Mouse (Mus musculus): ENCODE measurements around the gene Snd1. TPM values are rescaled to one million over a fixed set of nuclear protein-coding genes. Genes with fewer than 3 reads are reported as not detected.

Snd1 gene
- polyA plus RNA-seq, 2 experiments, result 31.5 to 43.2 TPM

GRCm38 (mm10) chr6:28663004-28663403 lies 188.1 kb downstream of the Snd1 start:
- Histone ChIP-seq H3K36me3 (replicated peaks; ENCODE audit: control insufficient read depth, insufficient read depth, low read depth) (no peaks in the 10 kb centered on the region), H3K9me3 (ENCODE audit: control insufficient read depth, low read length) (no peaks in the 10 kb centered on the region), H3K4me1 (replicated peaks; ENCODE audit: control insufficient read depth in 2 of 2, insufficient read depth in 2 of 2, low read length in 1 of 2) (no peaks in the 10 kb centered on the region), H3K27ac (no peak overlapping the region), H3K27me3 (ENCODE audit: control insufficient read depth, insufficient read depth, low read length) (no peaks in the 10 kb centered on the region), H3K9ac (replicated peaks) (no peak overlapping the region), H3K4me2 (ENCODE audit: low read depth) (no peak overlapping the region), H3K4me3 (ENCODE audit: insufficient read depth in 1 of 2, low read depth in 2 of 2, low read length in 2 of 2) (no peak overlapping the region)
- ATAC-seq (ENCODE audit: insufficient read depth) (no peak), DNase-seq (ENCODE audit: low read depth in 3 of 3, low spot score in 3 of 3) (no peak)
- WGBS (ENCODE audit: insufficient replicate concordance), result 77% methylated on average over 3 of the region's 3 CpGs
- TF ChIP-seq EP300 (IDR thresholded peaks at IDR 0.05; ENCODE audit: low read depth) (no peak), CTCF (IDR thresholded peaks at IDR 0.05; ENCODE audit: low read depth) (no peak)

DNA sequence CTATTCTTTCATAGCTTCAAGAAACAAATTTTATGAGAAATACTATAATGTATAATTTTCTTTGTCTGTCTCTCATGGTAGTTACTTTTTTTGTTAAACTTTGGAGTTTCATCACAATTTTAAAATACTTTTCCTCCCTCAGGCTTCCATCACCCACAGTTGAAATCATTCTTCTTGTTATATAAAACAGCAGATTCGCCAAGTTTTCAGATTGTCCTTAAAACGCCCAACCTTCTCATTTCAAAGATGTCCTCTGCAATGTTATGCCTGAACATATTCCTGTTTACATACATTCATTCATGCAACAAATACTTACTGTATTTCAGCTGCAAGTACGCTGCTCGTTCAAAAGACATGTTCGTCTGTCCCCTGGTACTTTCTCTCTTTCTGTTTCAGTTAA lies 188.7 kb downstream of the Snd1 start:
- Histone ChIP-seq H3K9me3 (ENCODE audit: control insufficient read depth, low read length) (no peaks in the 10 kb centered on the region), H3K4me3 (ENCODE audit: insufficient read depth in 1 of 2, low read depth in 2 of 2, low read length in 2 of 2) (no peak overlapping the region), H3K4me1 (replicated peaks; ENCODE audit: control insufficient read depth in 2 of 2, insufficient read depth in 2 of 2, low read length in 1 of 2) (no peaks in the 10 kb centered on the region), H3K4me2 (ENCODE audit: low read depth) (no peak overlapping the region), H3K27me3 (ENCODE audit: control insufficient read depth, insufficient read depth, low read length) (no peaks in the 10 kb centered on the region), H3K9ac (replicated peaks) (no peak overlapping the region), H3K27ac (no peak overlapping the region), H3K36me3 (replicated peaks; ENCODE audit: control insufficient read depth, insufficient read depth, low read depth) (no peaks in the 10 kb centered on the region)
- TF ChIP-seq CTCF (IDR thresholded peaks at IDR 0.05; ENCODE audit: low read depth), result no peak
- TF ChIP-seq EP300 (IDR thresholded peaks at IDR 0.05; ENCODE audit: low read depth), result no peak
- 68% methylated on average over 5 of the region's 5 CpGs for WGBS (ENCODE audit: insufficient replicate concordance)
- DNase-seq (ENCODE audit: low read depth in 3 of 3, low spot score in 3 of 3), result no peak
- no peak for ATAC-seq (ENCODE audit: insufficient read depth)

DNA sequence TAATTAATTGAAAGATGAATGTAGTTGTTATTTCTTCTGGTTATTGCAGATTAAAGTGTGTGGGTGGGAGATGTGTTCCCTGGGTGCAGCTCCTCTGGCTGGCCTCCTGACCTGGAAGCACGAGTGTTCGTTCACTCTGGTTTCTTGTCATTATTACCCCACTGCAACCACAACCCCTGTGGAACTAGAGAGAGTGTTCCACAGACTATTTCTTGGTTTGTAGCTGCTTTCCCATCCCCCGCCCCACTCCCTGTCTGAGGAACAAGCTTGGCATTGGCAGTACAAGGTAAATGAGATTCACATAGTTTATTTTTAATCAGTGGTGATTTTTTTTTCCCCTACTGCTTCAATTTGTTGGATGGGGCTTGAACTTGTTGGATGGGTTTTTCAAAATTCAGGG lies 189.8 kb downstream of the Snd1 start:
- Histone ChIP-seq H3K4me1 (replicated peaks; ENCODE audit: control insufficient read depth in 2 of 2, insufficient read depth in 2 of 2, low read length in 1 of 2) (no peaks in the 10 kb centered on the region), H3K27me3 (ENCODE audit: control insufficient read depth, insufficient read depth, low read length) (no peaks in the 10 kb centered on the region), H3K9ac (replicated peaks) (no peak overlapping the region), H3K36me3 (replicated peaks; ENCODE audit: control insufficient read depth, insufficient read depth, low read depth) (0 out of 2 replicates have a peak, but pooled peaks cover 3% of the 10 kb centered on the region), H3K9me3 (ENCODE audit: control insufficient read depth, low read length) (no peaks in the 10 kb centered on the region), H3K4me3 (ENCODE audit: insufficient read depth in 1 of 2, low read depth in 2 of 2, low read length in 2 of 2) (no peak overlapping the region), H3K27ac (no peak overlapping the region), H3K4me2 (ENCODE audit: low read depth) (no peak overlapping the region)
- WGBS (ENCODE audit: insufficient replicate concordance), result 70% methylated on average over 3 of the region's 3 CpGs
- no peak for DNase-seq (ENCODE audit: low read depth in 3 of 3, low spot score in 3 of 3)
- TF ChIP-seq CTCF (IDR thresholded peaks at IDR 0.05; ENCODE audit: low read depth) (no peak), EP300 (IDR thresholded peaks at IDR 0.05; ENCODE audit: low read depth) (no peak)
- no peak for ATAC-seq (ENCODE audit: insufficient read depth)

DNA sequence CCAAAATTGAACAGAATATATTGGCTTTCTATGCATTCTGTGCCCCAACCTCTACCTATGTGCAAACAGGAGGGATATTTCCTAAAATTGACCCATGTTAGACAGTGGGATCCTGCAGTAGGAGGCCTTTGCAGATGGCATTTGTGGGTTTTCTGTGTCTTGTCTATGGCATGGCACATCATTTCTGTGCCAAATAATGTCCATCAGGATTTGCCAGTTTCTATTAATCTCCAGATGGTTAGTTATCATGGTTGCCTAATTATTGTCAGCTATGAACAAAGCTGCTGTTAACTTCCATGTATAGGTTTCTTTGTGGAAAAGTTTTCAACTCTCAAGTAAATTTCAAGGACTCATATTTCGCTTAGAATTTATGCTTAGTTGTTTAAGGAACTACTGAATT lies 192.6 kb downstream of the Snd1 start:
- Histone ChIP-seq H3K27me3 (ENCODE audit: control insufficient read depth, insufficient read depth, low read length) (no peaks in the 10 kb centered on the region), H3K4me2 (ENCODE audit: low read depth) (no peak overlapping the region), H3K4me3 (ENCODE audit: insufficient read depth in 1 of 2, low read depth in 2 of 2, low read length in 2 of 2) (no peak overlapping the region), H3K36me3 (replicated peaks; ENCODE audit: control insufficient read depth, insufficient read depth, low read depth) (0 out of 2 replicates have a peak, but pooled peaks cover 3% of the 10 kb centered on the region), H3K9ac (replicated peaks) (no peak overlapping the region), H3K27ac (no peak overlapping the region), H3K9me3 (ENCODE audit: control insufficient read depth, low read length) (no peaks in the 10 kb centered on the region), H3K4me1 (replicated peaks; ENCODE audit: control insufficient read depth in 2 of 2, insufficient read depth in 2 of 2, low read length in 1 of 2) (no peaks in the 10 kb centered on the region)
- TF ChIP-seq EP300 (IDR thresholded peaks at IDR 0.05; ENCODE audit: low read depth) (no peak), CTCF (IDR thresholded peaks at IDR 0.05; ENCODE audit: low read depth) (no peak)
- no peak for ATAC-seq (ENCODE audit: insufficient read depth)
- no peak for DNase-seq (ENCODE audit: low read depth in 3 of 3, low spot score in 3 of 3)
- 85% methylated on average over 1 of the region's 1 CpGs for WGBS (ENCODE audit: insufficient replicate concordance)

- 0 out of 2 replicates have a peak, but pooled peaks cover 3% of the 10 kb centered on the region for H3K36me3 ChIP-seq (replicated peaks; ENCODE audit: control insufficient read depth, insufficient read depth, low read depth)
- no peak overlapping the region for H3K9ac ChIP-seq (replicated peaks)
- 81% methylated on average over 5 of the region's 5 CpGs for WGBS (ENCODE audit: insufficient replicate concordance)
- H3K27ac ChIP-seq, result no peak overlapping the region
- H3K4me2 ChIP-seq (ENCODE audit: low read depth), result no peak overlapping the region
- H3K27me3 ChIP-seq (ENCODE audit: control insufficient read depth, insufficient read depth, low read length), result no peaks in the 10 kb centered on the region
- no peaks in the 10 kb centered on the region for H3K9me3 ChIP-seq (ENCODE audit: control insufficient read depth, low read length)
- ATAC-seq (ENCODE audit: insufficient read depth), result no peak
- no peak for DNase-seq (ENCODE audit: low read depth in 3 of 3, low spot score in 3 of 3)
- no peak overlapping the region for H3K4me3 ChIP-seq (ENCODE audit: insufficient read depth in 1 of 2, low read depth in 2 of 2, low read length in 2 of 2)
- TF ChIP-seq CTCF (IDR thresholded peaks at IDR 0.05; ENCODE audit: low read depth) (no peak), EP300 (IDR thresholded peaks at IDR 0.05; ENCODE audit: low read depth) (no peak)
- H3K4me1 ChIP-seq (replicated peaks; ENCODE audit: control insufficient read depth in 2 of 2, insufficient read depth in 2 of 2, low read length in 1 of 2), result no peaks in the 10 kb centered on the region
Measured at GRCm38 (mm10) chr6:28669251-28669650, 194.3 kb downstream of the Snd1 start.

Data from liver, embryonic 14.5 days (tissue).